Mouse (Mus musculus) liver, embryonic 14.5 days (tissue): ENCODE measurements around the gene Lrmda.

ENCODE experiments used
- CTCF ChIP-seq: IDR thresholded peaks from 2 replicates; pipeline ENCODE4 v1.5.1; 2016; ENCODE audit warnings: antibody characterized with exemption, low read depth, control low read depth
- EP300 ChIP-seq: IDR thresholded peaks from 2 replicates; pipeline ENCODE4 v1.6.1; 2016; ENCODE audit warnings: antibody characterized with exemption, low read depth

DNA sequence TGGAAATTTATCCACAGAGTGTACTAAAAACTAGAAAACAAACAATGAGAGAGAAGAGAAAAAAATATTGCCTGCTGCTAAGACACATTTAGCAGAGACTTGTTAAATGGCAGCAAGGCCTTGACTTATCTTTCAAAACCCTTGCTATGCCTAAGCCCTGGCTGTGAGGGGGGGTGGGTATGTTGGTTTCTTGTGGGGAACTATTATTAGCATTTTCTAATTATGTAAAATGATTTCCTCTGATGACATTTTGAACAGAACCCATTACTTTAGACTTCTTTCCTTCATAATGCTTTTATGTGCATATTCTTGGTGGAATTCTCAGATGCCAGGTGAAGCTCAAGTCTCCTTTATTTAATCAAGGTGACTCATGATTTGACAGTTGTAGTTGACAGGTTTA lies 824.5 kb downstream of the Lrmda start:
- TF ChIP-seq CTCF (no peak), EP300 (no peak)
